Mouse (Mus musculus) thymus, postnatal 0 days (tissue): ENCODE results near the gene Abca7. TPM values are rescaled to one million over a fixed set of nuclear protein-coding genes. Genes with fewer than 3 reads are reported as not detected.

Experiments
- DNase-seq: peaks from one replicate; pipeline ENCODE4 v3.0.0-alpha.2; 2015; ENCODE audit warnings: low spot score
- polyA plus RNA-seq: library from polyadenylated mRNA; unstranded; fragments of >200 nt; fragmentation: Nextera tagmentation; extraction: Ambion mirVana; gene quantifications from 2 replicates; pipeline ENCODE4 v1.2.1, GENCODE M21; 2015

Abca7 gene
- polyA plus RNA-seq, 1 experiment from 2014 or later, result 5.8 TPM

GRCm38 (mm10) chr10:79991548-79991947 lies 4.7 kb upstream of the Abca7 start:
- no peak for DNase-seq

- DNase-seq, result peak; percentile 25
These were observed 1.7 kb upstream of the Abca7 start for GRCm38 (mm10) chr10:79994397-79995115.

GRCm38 (mm10) chr10:79995636-79996035 lies 658 bp upstream of the Abca7 start:
- DNase-seq, result no peak

- DNase-seq, result peak; percentile 83
These were observed 903 bp downstream of the Abca7 start for GRCm38 (mm10) chr10:79997034-79997760.

GRCm38 (mm10) chr10:79997819-79998218 lies 1.5 kb downstream of the Abca7 start:
- no peak for DNase-seq

- no peak for DNase-seq
These were observed 5.7 kb downstream of the Abca7 start for GRCm38 (mm10) chr10:80001945-80002344.

GRCm38 (mm10) chr10:80002829-80003228 lies 6.5 kb downstream of the Abca7 start:
- DNase-seq, result no peak

- DNase-seq, result no peak
These were observed 7.3 kb downstream of the Abca7 start for GRCm38 (mm10) chr10:80003374-80004232.

GRCm38 (mm10) chr10:80004233-80004705 lies 8.0 kb downstream of the Abca7 start:
- no peak for DNase-seq

GRCm38 (mm10) chr10:80011740-80012139 lies 15.4 kb downstream of the Abca7 start:
- no peak for DNase-seq

- no peak for DNase-seq
These were observed 17.3 kb downstream of the Abca7 start for GRCm38 (mm10) chr10:80013609-80014008.

GRCm38 (mm10) chr10:80014484-80015290 lies 18.4 kb downstream of the Abca7 start:
- DNase-seq, result no peak

- DNase-seq, result no peak
These were observed 19.3 kb downstream of the Abca7 start for GRCm38 (mm10) chr10:80015583-80015982.

- peak; percentile 94 for DNase-seq
These were observed 20.2 kb downstream of the Abca7 start, which contains the start of gene Arhgap45 for GRCm38 (mm10) chr10:80016511-80016910. Arhgap45 (plus strand) TSS chr10:80016653.

GRCm38 (mm10) chr10:80016931-80017330 lies 20.6 kb downstream of the Abca7 start:
- no peak for DNase-seq

- peak; percentile 96 for DNase-seq
These were observed 21.1 kb downstream of the Abca7 start for GRCm38 (mm10) chr10:80017361-80017760.

GRCm38 (mm10) chr10:80017771-80018170 lies 21.5 kb downstream of the Abca7 start:
- peak; percentile 62 for DNase-seq

GRCm38 (mm10) chr10:80018739-80019297 lies 22.5 kb downstream of the Abca7 start:
- peak; percentile 65 for DNase-seq

GRCm38 (mm10) chr10:80019471-80020131 lies 23.3 kb downstream of the Abca7 start:
- DNase-seq, result no peak

GRCm38 (mm10) chr10:80020191-80020590 lies 23.9 kb downstream of the Abca7 start:
- no peak for DNase-seq
